Comparison of ENCODE assay signal across 26 mouse cellular contexts in genomic region chr16:13498923-13499322, GRCm38 (mm10).
"Had no signal": no experiment of that assay in that cellular context is flagged by ENCODE, and none has a peak within 500 bp of the region (broad histone marks: within the 10 kb centered on the region; RNA-seq: fewer than 3 reads in every experiment).

No protein-coding gene starts in this region.

- H3K4me3 ChIP-seq: heart, embryonic 10.5 days; heart, embryonic 12.5 days; hindbrain, embryonic 10.5 days; hindbrain, embryonic 12.5 days; intestine, embryonic 15.5 days; layer of hippocampus, adult 2 months; left cerebral cortex, adult 2 months; limb, embryonic 10.5 days; limb, embryonic 12.5 days; liver, embryonic 13.5 days; liver, embryonic 15.5 days had no signal

- DNase-seq: gastrocnemius, postnatal 14 days; gastrocnemius, postnatal 36 days; heart, adult 18-20 months; heart, postnatal 10 days; heart, postnatal 4 days; kidney, adult 18-20 months; kidney, adult 8-10 months; kidney, postnatal 10 days; kidney, postnatal 25 days; kidney, postnatal 4 days; liver; liver, embryonic 13.5 days had no signal

- H3K4me1 ChIP-seq: hindbrain, embryonic 12.5 days; intestine, embryonic 15.5 days; limb, embryonic 10.5 days; limb, embryonic 12.5 days; liver, embryonic 13.5 days; liver, embryonic 15.5 days had no signal

- ATAC-seq: hindbrain, embryonic 16.5 days; inflammation-experienced regulatory T-cells, adult 6 months; intestine, embryonic 15.5 days; intestine, postnatal 0 days had no signal

- H3K27ac ChIP-seq: heart, embryonic 10.5 days; hindbrain, embryonic 10.5 days; hindbrain, embryonic 12.5 days; hindbrain, embryonic 14.5 days; intestine, embryonic 15.5 days; layer of hippocampus, adult 2 months; left cerebral cortex, adult 2 months; limb, embryonic 10.5 days; limb, embryonic 12.5 days; liver, embryonic 13.5 days; liver, embryonic 15.5 days had no signal
